Mouse (Mus musculus) CH12.LX (cell line): ENCODE data around the gene Wdr34.

ENCODE experiments used
- CTCF ChIP-seq, 2 experiments: IDR thresholded peaks in 1 of 2; conservative IDR thresholded peaks in 1 of 2; 2 replicates each; pipeline ENCODE4 v1.5.1; 2011 to 2012; ENCODE audit warnings: low read depth in 2 of 2, low read length in 2 of 2, improper control_type of control experiment in 1 of 2, inconsistent platforms in 1 of 2, mild to moderate bottlenecking in 1 of 2, moderate library complexity in 1 of 2
- ELF1 ChIP-seq: IDR thresholded peaks from 2 replicates; pipeline ENCODE4 v1.6.1; 2014; ENCODE audit warnings: low read depth, mild to moderate bottlenecking, inconsistent platforms, low read length, improper control_type of control experiment
- EP300 ChIP-seq: IDR thresholded peaks from 2 replicates; pipeline ENCODE4 v1.6.1; 2011; ENCODE audit warnings: low read length, improper control_type of control experiment
- IRF4 ChIP-seq: IDR thresholded peaks from 2 replicates; pipeline ENCODE4 v1.6.1; 2014; ENCODE audit warnings: low read depth, mild to moderate bottlenecking, inconsistent platforms, low read length, improper control_type of control experiment
- KAT2A ChIP-seq: IDR thresholded peaks from 2 replicates; pipeline ENCODE4 v1.6.1; 2012; ENCODE audit warnings: low read length, improper control_type of control experiment, inconsistent platforms; ENCODE audit not compliant: insufficient replicate concordance
- MAFK ChIP-seq: IDR thresholded peaks from 2 replicates; pipeline ENCODE4 v1.6.1; 2011; ENCODE audit warnings: low read length, improper control_type of control experiment; ENCODE audit not compliant: insufficient replicate concordance
- MEF2A ChIP-seq: IDR thresholded peaks from 2 replicates; pipeline ENCODE4 v1.6.1; 2014; ENCODE audit warnings: low read depth, mild to moderate bottlenecking, inconsistent platforms, low read length, improper control_type of control experiment, borderline replicate concordance
- POLR2A ChIP-seq: IDR thresholded peaks from 2 replicates; pipeline ENCODE4 v1.6.1; 2011; ENCODE audit warnings: low read depth, mild to moderate bottlenecking, improper control_type of control experiment, low read length
- POLR2AphosphoS2 ChIP-seq: IDR thresholded peaks from 2 replicates; pipeline ENCODE4 v1.6.1; 2011; ENCODE audit warnings: low read depth, low read length, improper control_type of control experiment
- SMC3 ChIP-seq: IDR thresholded peaks from 2 replicates; pipeline ENCODE4 v1.6.1; 2011; ENCODE audit warnings: low read depth, low read length, improper control_type of control experiment
- TBP ChIP-seq: conservative IDR thresholded peaks from 2 replicates; pipeline ENCODE4 v1.6.1; 2011; ENCODE audit warnings: low read depth, low read length, improper control_type of control experiment
- USF1 ChIP-seq: IDR thresholded peaks from 2 replicates; pipeline ENCODE4 v1.6.1; 2014; ENCODE audit warnings: low read depth, mild to moderate bottlenecking, inconsistent platforms, low read length, improper control_type of control experiment

DNA sequence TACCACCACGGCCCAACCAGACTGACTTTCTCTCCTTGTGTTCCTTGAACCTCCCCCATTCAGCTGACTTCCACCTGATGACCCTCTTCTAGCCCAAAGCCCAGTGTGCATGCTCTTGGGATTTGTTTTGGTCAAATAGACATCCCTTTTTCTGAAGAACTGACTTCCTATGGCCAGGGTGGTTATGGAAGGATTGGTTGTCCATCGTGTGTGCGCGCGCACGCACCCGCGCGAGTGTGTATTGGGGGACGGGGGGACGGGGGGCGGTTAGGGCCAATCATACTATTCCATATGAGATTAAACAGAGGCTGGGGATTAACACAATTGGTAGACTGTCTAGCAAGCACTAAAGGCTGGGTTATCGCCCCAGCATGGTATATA, 45.5 kb upstream of the Wdr34 start:
- no peak for TF ChIP-seq CTCF (conservative IDR thresholded peaks at IDR 0.05 in 1 of 2, IDR thresholded peaks at IDR 0.05 in 1 of 2; ENCODE audit: low read depth in 2 of 2, low read length in 2 of 2)
- TF ChIP-seq EP300, result no peak
- TF ChIP-seq POLR2A, result no peak; the same call in 1 of the 2 replicates
- TF ChIP-seq MAFK, result no peak
- TF ChIP-seq KAT2A, result no peak
- TF ChIP-seq TBP, result peak; percentile 8; the same call in 1 of the 2 replicates
- no peak for TF ChIP-seq POLR2AphosphoS2
- TF ChIP-seq USF1, result no peak
- TF ChIP-seq IRF4, result no peak
- TF ChIP-seq ELF1, result no peak
- no peak for TF ChIP-seq SMC3
- no peak for TF ChIP-seq MEF2A
